Mouse (Mus musculus): Measurements from ENCODE around the gene Ism2. TPM values are rescaled to one million over a fixed set of nuclear protein-coding genes. Genes with fewer than 3 reads are reported as not detected.
"Not testable (repeated sequence)": the region's sequence is repeated elsewhere in the genome, so short reads cannot be mapped to it uniquely, and the experiment has no call there.

The Ism2 gene
- polyA plus RNA-seq, 1 experiment, result 0.07 TPM

GRCm38 (mm10) chr12:87281766-87282165 lies 17.7 kb downstream of the Ism2 start:
- no peaks in the 10 kb centered on the region for H3K4me1 ChIP-seq (ENCODE audit: control insufficient read depth, insufficient read depth, insufficient read length)
- H3K36me3 ChIP-seq (ENCODE audit: control insufficient read depth, insufficient read depth, low read length), result no peaks in the 10 kb centered on the region
- TF ChIP-seq POLR2A (IDR thresholded peaks at IDR 0.05; ENCODE audit: low read depth, low read length) (no peak), CTCF (IDR thresholded peaks at IDR 0.05; ENCODE audit: extremely low read depth, insufficient read depth, insufficient read length, insufficient replicate concordance) (no peak)
- no peak overlapping the region for H3K27ac ChIP-seq (ENCODE audit: insufficient read depth, low read length)
- WGBS, result 67% methylated on average over 1 of the region's 1 CpGs
- no peaks in the 10 kb centered on the region for H3K27me3 ChIP-seq (ENCODE audit: control insufficient read depth, insufficient read depth, low read length)
- no peak for DNase-seq (ENCODE audit: low read depth in 1 of 2, low spot score in 2 of 2)
- H3K4me3 ChIP-seq (ENCODE audit: extremely low read depth, insufficient read depth, insufficient read length), result no peak overlapping the region

- no peak for DNase-seq (ENCODE audit: low read depth in 1 of 2, low spot score in 2 of 2)
- H3K36me3 ChIP-seq (ENCODE audit: control insufficient read depth, insufficient read depth, low read length), result peaks cover 2% of the 10 kb centered on the region; the same call in 1 of the 2 replicates
- no peaks in the 10 kb centered on the region for H3K27me3 ChIP-seq (ENCODE audit: control insufficient read depth, insufficient read depth, low read length)
- 86% methylated on average over 14 of the region's 14 CpGs for WGBS
- no peak for TF ChIP-seq POLR2A (IDR thresholded peaks at IDR 0.05; ENCODE audit: low read depth, low read length)
- TF ChIP-seq CTCF (IDR thresholded peaks at IDR 0.05; ENCODE audit: extremely low read depth, insufficient read depth, insufficient read length, insufficient replicate concordance), result no peak
- no peak overlapping the region for H3K27ac ChIP-seq (ENCODE audit: insufficient read depth, low read length)
- no peaks in the 10 kb centered on the region for H3K4me1 ChIP-seq (ENCODE audit: control insufficient read depth, insufficient read depth, insufficient read length)
- H3K4me3 ChIP-seq (ENCODE audit: extremely low read depth, insufficient read depth, insufficient read length), result no peak overlapping the region
These were observed 19.6 kb downstream of the Ism2 start for GRCm38 (mm10) chr12:87279879-87280278.

- TF ChIP-seq POLR2A (IDR thresholded peaks at IDR 0.05; ENCODE audit: low read depth, low read length) (no peak), CTCF (IDR thresholded peaks at IDR 0.05; ENCODE audit: extremely low read depth, insufficient read depth, insufficient read length, insufficient replicate concordance) (no peak)
- Histone ChIP-seq H3K27ac (ENCODE audit: insufficient read depth, low read length) (no peak overlapping the region), H3K4me3 (ENCODE audit: extremely low read depth, insufficient read depth, insufficient read length) (no peak overlapping the region), H3K36me3 (ENCODE audit: control insufficient read depth, insufficient read depth, low read length) (peaks cover 4% of the 10 kb centered on the region), H3K4me1 (ENCODE audit: control insufficient read depth, insufficient read depth, insufficient read length) (no peaks in the 10 kb centered on the region), H3K27me3 (ENCODE audit: control insufficient read depth, insufficient read depth, low read length) (no peaks in the 10 kb centered on the region)
- WGBS, result 85% methylated on average over 3 of the region's 3 CpGs
- DNase-seq (ENCODE audit: low read depth in 1 of 2, low spot score in 2 of 2), result no peak
These were observed 20.2 kb downstream of the Ism2 start for GRCm38 (mm10) chr12:87279350-87279749.

GRCm38 (mm10) chr12:87278118-87278730 lies 21.3 kb downstream of the Ism2 start:
- 30% methylated on average over 6 of the region's 6 CpGs for WGBS
- no peak for DNase-seq (ENCODE audit: low read depth in 1 of 2, low spot score in 2 of 2)
- peaks cover 12% of the 10 kb centered on the region for H3K36me3 ChIP-seq (ENCODE audit: control insufficient read depth, insufficient read depth, low read length)
- TF ChIP-seq POLR2A (IDR thresholded peaks at IDR 0.05; ENCODE audit: low read depth, low read length) (no peak), CTCF (IDR thresholded peaks at IDR 0.05; ENCODE audit: extremely low read depth, insufficient read depth, insufficient read length, insufficient replicate concordance) (no peak)
- no peak overlapping the region for H3K4me3 ChIP-seq (ENCODE audit: extremely low read depth, insufficient read depth, insufficient read length)
- H3K4me1 ChIP-seq (ENCODE audit: control insufficient read depth, insufficient read depth, insufficient read length), result no peaks in the 10 kb centered on the region
- no peaks in the 10 kb centered on the region for H3K27me3 ChIP-seq (ENCODE audit: control insufficient read depth, insufficient read depth, low read length)
- no peak overlapping the region for H3K27ac ChIP-seq (ENCODE audit: insufficient read depth, low read length)

- peaks cover 22% of the 10 kb centered on the region for H3K36me3 ChIP-seq (ENCODE audit: control insufficient read depth, insufficient read depth, low read length)
These were observed 22.3 kb downstream of the Ism2 start for GRCm38 (mm10) chr12:87277251-87277650.

GRCm38 (mm10) chr12:87274853-87275831 lies 24.4 kb downstream of the Ism2 start:
- TF ChIP-seq CTCF (IDR thresholded peaks at IDR 0.05; ENCODE audit: extremely low read depth, insufficient read depth, insufficient read length, insufficient replicate concordance) (no peak), POLR2A (IDR thresholded peaks at IDR 0.05; ENCODE audit: low read depth, low read length) (no peak)
- no peak overlapping the region for H3K27ac ChIP-seq (ENCODE audit: insufficient read depth, low read length)
- H3K4me1 ChIP-seq (ENCODE audit: control insufficient read depth, insufficient read depth, insufficient read length), result no peaks in the 10 kb centered on the region
- peaks cover 38% of the 10 kb centered on the region for H3K36me3 ChIP-seq (ENCODE audit: control insufficient read depth, insufficient read depth, low read length)
- no peaks in the 10 kb centered on the region for H3K27me3 ChIP-seq (ENCODE audit: control insufficient read depth, insufficient read depth, low read length)
- no peak overlapping the region for H3K4me3 ChIP-seq (ENCODE audit: extremely low read depth, insufficient read depth, insufficient read length)
- WGBS, result 63% methylated on average over 9 of the region's 9 CpGs
- DNase-seq (ENCODE audit: low read depth in 1 of 2, low spot score in 2 of 2), result no peak

More at GRCm38 (mm10) chr12:87277251-87277650, 22.3 kb downstream of the Ism2 start:
- H3K27ac ChIP-seq (ENCODE audit: insufficient read depth, low read length); H3K4me3 ChIP-seq (ENCODE audit: extremely low read depth, insufficient read depth, insufficient read length); H3K27me3 ChIP-seq (ENCODE audit: control insufficient read depth, insufficient read depth, low read length); H3K4me1 ChIP-seq (ENCODE audit: control insufficient read depth, insufficient read depth, insufficient read length); DNase-seq (ENCODE audit: low read depth in 1 of 2, low spot score in 2 of 2): not testable (repeated sequence)
- WGBS, result 91% methylated on average over 4 of the region's 4 CpGs

All from spleen, adult 2 months (tissue).